8 mouse cellular contexts compared by ENCODE assay signal in genomic region chr11:17953231-17954134, GRCm38 (mm10). TPM values are rescaled to one million over a fixed set of nuclear protein-coding genes. Genes with fewer than 3 reads are reported as not detected.
DNase-seq lines count a peak whose midpoint lies in the region; ATAC-seq lines count a peak whose summit lies in the region.

Etaa1 (minus strand) TSS chr11:17953875.

- H3K4me2 ChIP-seq in hindbrain, embryonic 12.5 days (replicated peaks) = peak within 1 kb of the TSS; percentile 60

- peaks cover 2% of the 10 kb centered on the region; the same call in 1 of the 2 replicates for H3K4me1 ChIP-seq in hindbrain, embryonic 12.5 days

- peaks cover 18% of the 10 kb centered on the region for H3K36me3 ChIP-seq in hindbrain, embryonic 12.5 days

- H3K4me3 ChIP-seq in hindbrain, embryonic 12.5 days = peak within 1 kb of the TSS; percentile 99

- DNase-seq in Muller cell, postnatal 12 days (ENCODE audit: inconsistent ontology term) = peak; percentile 93
- DNase-seq in cerebellum, adult 9-11 months = peak; percentile 93
- DNase-seq in frontal cortex, adult 2 months (ENCODE audit: extremely low spot score in 1 of 2, low spot score in 1 of 2) = peak; percentile 88 to 96
- peak; percentile 93 to 95 for DNase-seq in layer of hippocampus, postnatal 14 days (ENCODE audit: low spot score in 2 of 2)
- DNase-seq in lung, postnatal 14 days = peak; percentile 95
- DNase-seq in retina, adult 2 months (ENCODE audit: low read depth, low spot score) = peak; percentile 82
- peak; percentile 94 to 95 for DNase-seq in thymus, postnatal 36 days

- H3K9me3 ChIP-seq in hindbrain, embryonic 12.5 days (replicated peaks) = no peaks in the 10 kb centered on the region

- under 1% methylated on average over 69 of the region's 69 CpGs for WGBS in hindbrain, embryonic 12.5 days

- H3K27me3 ChIP-seq in hindbrain, embryonic 12.5 days = no peaks in the 10 kb centered on the region

- peak; percentile 100 for ATAC-seq in hindbrain, embryonic 12.5 days (ENCODE audit: low FRiP score)

- peak within 1 kb of the TSS; percentile 96 for H3K27ac ChIP-seq in hindbrain, embryonic 12.5 days

- peak within 1 kb of the TSS; percentile 95 for H3K9ac ChIP-seq in hindbrain, embryonic 12.5 days

RNA-seq across cellular contexts. Expression of gene Etaa1, which starts in this region (rescaled TPM):
- polyA plus RNA-seq in frontal cortex, adult 2 months (2012; rRNA removed) = 4.0 and 4.9 TPM in 2 replicates
- polyA plus RNA-seq in hindbrain, embryonic 12.5 days (2016; fragmentation: Nextera tagmentation; extraction: Ambion mirVana) = 13.0 and 15.0 TPM in 2 replicates
- total RNA-seq in layer of hippocampus, postnatal 14 days (2021) = 1 to 10 TPM; 6.0 to 6.2 TPM

Comparison
In these comparisons a context has a peak if more than half of its experiments do, and no peak if none do; other contexts are left out.
1. Peak in every context shown above with its lines: DNase-seq, ATAC-seq, H3K4me3 ChIP-seq and H3K27ac ChIP-seq.